Mouse (Mus musculus) liver, embryonic 12.5 days (tissue): Measurements from ENCODE around the gene Txndc12. TPM values are rescaled to one million over a fixed set of nuclear protein-coding genes. Genes with fewer than 3 reads are reported as not detected.

Source experiments
- ATAC-seq: fragments of 200-750 bp; cut with Nextera tagmentation; 2 replicates; pipeline ENCODE4 v1.8.0; 2017; ENCODE audit warnings: moderate number of reproducible peaks, mild to moderate bottlenecking, moderate library complexity
- H3K27ac ChIP-seq: fragments of 300-500 bp; sonication (generic); 2 replicates; pipeline ENCODE4 v1.5.1; 2016; ENCODE audit warnings: mild to moderate bottlenecking
- H3K27me3 ChIP-seq: fragments of 300-500 bp; sonication (generic); replicated peaks from 2 replicates; pipeline ENCODE4 v1.6.1; 2016; ENCODE audit warnings: mild to moderate bottlenecking, moderate library complexity
- H3K36me3 ChIP-seq: fragments of 300-500 bp; sonication (generic); 2 replicates; pipeline ENCODE4 v1.6.1; 2016; ENCODE audit warnings: mild to moderate bottlenecking, moderate library complexity
- H3K4me1 ChIP-seq: fragments of 300-500 bp; sonication (generic); 2 replicates; pipeline ENCODE4 v1.6.1; 2016
- H3K4me2 ChIP-seq: fragments of 300-500 bp; sonication (generic); 2 replicates; pipeline ENCODE4 v1.6.1; 2016; ENCODE audit warnings: mild to moderate bottlenecking, moderate library complexity
- H3K4me3 ChIP-seq: fragments of 300-500 bp; sonication (generic); 2 replicates; pipeline ENCODE4 v1.5.1; 2016; ENCODE audit warnings: mild to moderate bottlenecking, moderate library complexity
- H3K9ac ChIP-seq: fragments of 300-500 bp; sonication (generic); 2 replicates; pipeline ENCODE4 v1.6.1; 2016; ENCODE audit warnings: mild to moderate bottlenecking, moderate library complexity
- H3K9me3 ChIP-seq: fragments of 300-500 bp; sonication (generic); replicated peaks from 2 replicates; pipeline ENCODE4 v1.6.1; 2016; ENCODE audit warnings: mild to moderate bottlenecking, moderate library complexity
- WGBS: fragments of 180-500 bp; shearing (Covaris S2); methylation state at CpG from one replicate; pipeline ENCODE4 v1.1.7; 2016; ENCODE audit not compliant: insufficient replicate concordance; 5-methylcytosine and 5-hydroxymethylcytosine counted together
- polyA plus RNA-seq: library from polyadenylated mRNA; unstranded; fragments of >200 nt; fragmentation: Nextera tagmentation; extraction: Ambion mirVana; gene quantifications from 2 replicates; pipeline ENCODE4 v1.2.1, GENCODE M21; 2016

Txndc12 gene
- polyA plus RNA-seq, 1 experiment from 2014 or later = 33.6 TPM

DNA sequence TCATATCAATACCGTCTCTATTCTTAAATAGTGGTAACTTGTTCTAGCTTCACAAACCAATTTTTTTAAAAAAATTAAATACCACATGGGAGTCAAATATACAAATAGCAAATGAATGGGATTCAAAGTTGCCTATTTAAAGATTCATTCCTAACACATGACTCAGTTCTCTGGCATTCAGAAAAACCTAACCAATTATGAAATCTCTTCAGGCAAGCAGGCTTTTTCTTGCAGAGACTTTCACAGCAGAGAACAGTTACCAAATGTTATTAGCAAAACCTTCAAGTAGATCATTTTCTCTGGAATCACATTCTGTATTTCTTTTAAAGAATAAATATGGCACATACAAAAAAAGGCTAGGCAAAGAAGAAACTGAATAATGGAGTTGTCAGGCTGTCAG lies 3.7 kb upstream of the Txndc12 start:
- Histone ChIP-seq H3K9ac (no peak overlapping the region), H3K4me3 (no peak overlapping the region), H3K27me3 (no peaks in the 10 kb centered on the region), H3K9me3 (no peaks in the 10 kb centered on the region), H3K4me2 (no peak overlapping the region), H3K36me3 (peaks cover 43% of the 10 kb centered on the region), H3K27ac (no peak overlapping the region), H3K4me1 (peaks cover 28% of the 10 kb centered on the region)
- WGBS = 92% methylated on average over 1 of the region's 1 CpGs
- ATAC-seq = no peak

DNA sequence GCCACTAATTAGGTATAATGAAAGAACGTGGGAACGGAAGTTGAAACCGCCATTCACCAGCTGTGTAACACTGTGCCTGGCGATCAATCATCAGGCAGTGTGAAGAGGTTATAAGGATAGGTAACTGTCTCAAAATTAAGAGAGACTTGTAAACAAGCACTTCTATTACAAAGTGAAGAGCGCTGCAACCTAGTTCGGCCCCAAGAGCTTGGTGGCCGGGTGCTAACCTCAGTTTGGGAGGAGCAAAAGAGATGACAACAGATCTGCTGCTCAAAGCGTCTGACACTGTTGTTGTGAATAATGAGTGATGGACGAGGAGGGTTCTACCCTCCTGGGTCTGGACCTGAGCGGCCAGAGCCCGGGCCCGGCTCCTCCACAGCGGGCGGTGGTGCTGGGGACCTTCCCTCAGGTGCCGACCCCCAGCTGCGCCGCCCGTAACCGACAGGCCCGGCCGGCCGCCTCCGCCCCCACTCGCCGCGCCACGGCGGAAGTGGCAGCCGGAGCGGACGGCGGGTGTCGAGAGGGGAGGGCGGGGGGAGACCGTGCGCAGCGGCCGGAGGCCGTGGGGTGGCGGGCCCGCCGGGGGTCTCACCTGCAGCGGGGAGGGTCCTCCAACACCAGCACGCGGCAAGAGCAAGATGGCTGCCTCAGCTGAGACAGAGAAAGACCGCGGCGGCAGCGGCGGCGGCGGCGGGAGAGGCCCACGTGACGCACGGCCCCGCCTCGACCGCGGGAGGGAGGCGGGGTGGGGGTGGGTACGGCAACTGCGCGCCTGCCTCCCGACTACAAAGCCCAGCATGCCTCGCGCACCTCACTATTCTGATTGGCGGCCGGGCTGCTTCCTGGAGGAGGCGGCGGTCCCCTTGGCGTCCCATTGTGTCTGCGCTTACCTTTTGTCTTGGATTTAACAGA lies 1.2 kb upstream of the Txndc12 start, which contains the start of gene Btf3l4:
Btf3l4 (minus strand) TSS at position 699 of the 912 bp plus-strand sequence.
- peak; percentile 96 for ATAC-seq
- Histone ChIP-seq H3K4me1 (peaks cover 39% of the 10 kb centered on the region), H3K9me3 (no peaks in the 10 kb centered on the region), H3K4me3 (peak within 1 kb of the TSS; percentile 97), H3K36me3 (peaks cover 22% of the 10 kb centered on the region), H3K27me3 (no peaks in the 10 kb centered on the region), H3K9ac (peak within 1 kb of the TSS; percentile 97), H3K27ac (peak within 1 kb of the TSS; percentile 94), H3K4me2 (peak within 1 kb of the TSS; percentile 94)
- under 1% methylated on average over 61 of the region's 73 CpGs for WGBS

DNA sequence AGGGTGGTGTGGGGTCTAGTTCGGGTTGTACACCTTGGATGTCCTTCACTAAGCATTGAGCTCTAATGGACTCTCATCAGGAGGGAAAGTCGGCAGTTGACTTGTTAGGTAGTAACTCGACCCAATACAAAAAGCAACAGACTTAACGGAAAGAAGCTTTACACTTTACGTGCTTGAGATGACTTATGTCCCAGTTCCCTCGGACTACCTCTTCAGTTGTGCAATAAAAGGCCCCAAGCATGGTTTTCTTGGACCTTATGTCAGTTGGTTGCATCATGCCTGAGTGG lies 630 bp upstream of the Txndc12 start:
- no peak; the same call in 1 of the 2 replicates for ATAC-seq
- H3K4me1 ChIP-seq = peaks cover 39% of the 10 kb centered on the region
- peak overlapping the region; percentile 97 for H3K9ac ChIP-seq
- WGBS = under 1% methylated on average over 6 of the region's 6 CpGs
- H3K27ac ChIP-seq = peak overlapping the region; percentile 94
- peak overlapping the region; percentile 97 for H3K4me3 ChIP-seq
- no peaks in the 10 kb centered on the region for H3K27me3 ChIP-seq
- no peaks in the 10 kb centered on the region for H3K9me3 ChIP-seq
- H3K4me2 ChIP-seq = peak overlapping the region; percentile 94
- peaks cover 16% of the 10 kb centered on the region for H3K36me3 ChIP-seq

DNA sequence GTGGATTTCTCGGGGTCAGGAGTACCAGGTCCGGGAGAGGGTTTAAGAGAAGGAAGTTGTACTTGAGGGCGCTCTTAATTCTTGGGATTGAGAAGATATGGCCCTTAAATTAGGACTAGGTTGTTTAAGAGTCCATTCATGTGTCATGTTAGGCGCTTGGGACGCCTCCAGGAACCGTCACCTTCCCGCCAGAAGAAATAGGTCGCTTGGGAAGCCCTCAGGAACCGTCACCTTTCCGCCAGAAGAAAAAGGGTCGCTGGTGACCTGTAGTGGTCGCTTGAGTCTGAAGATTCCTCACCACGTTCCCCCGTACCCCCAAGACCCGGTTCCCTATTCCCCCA lies 540 bp downstream of the Txndc12 start:
- 2% methylated on average over 15 of the region's 15 CpGs for WGBS
- peak overlapping the region; percentile 94 for H3K27ac ChIP-seq
- H3K27me3 ChIP-seq = no peaks in the 10 kb centered on the region
- no peaks in the 10 kb centered on the region for H3K9me3 ChIP-seq
- peak overlapping the region; percentile 97 for H3K9ac ChIP-seq
- peaks cover 39% of the 10 kb centered on the region for H3K4me1 ChIP-seq
- H3K4me3 ChIP-seq = peak overlapping the region; percentile 97
- H3K36me3 ChIP-seq = peaks cover 5% of the 10 kb centered on the region
- peak overlapping the region; percentile 94 for H3K4me2 ChIP-seq
- no peak for ATAC-seq

DNA sequence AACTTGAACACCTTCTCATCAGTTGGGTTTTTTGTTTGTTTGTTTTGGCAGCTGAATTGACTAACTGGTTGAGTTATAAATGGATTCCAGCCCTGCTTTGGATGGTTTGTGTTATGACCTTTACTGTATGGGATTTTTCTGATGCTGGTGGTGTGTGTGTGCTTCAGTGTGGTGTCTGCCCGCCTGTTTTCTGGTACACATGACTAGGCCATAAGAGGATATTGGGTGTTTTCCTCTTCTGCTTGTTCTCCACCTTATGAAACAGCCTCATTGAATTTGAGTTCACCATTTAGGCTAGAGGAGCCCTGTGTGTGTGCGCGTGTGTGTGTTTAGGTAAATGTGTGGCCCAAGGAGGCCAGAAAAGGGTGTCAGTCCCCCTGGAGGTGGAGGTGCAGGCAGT lies 1.1 kb downstream of the Txndc12 start:
- Histone ChIP-seq H3K4me3 (peak overlapping the region; percentile 97), H3K36me3 (no peaks in the 10 kb centered on the region), H3K9me3 (no peaks in the 10 kb centered on the region), H3K9ac (peak overlapping the region; percentile 97), H3K27me3 (no peaks in the 10 kb centered on the region), H3K27ac (peak overlapping the region; percentile 94), H3K4me1 (peaks cover 39% of the 10 kb centered on the region), H3K4me2 (peak overlapping the region; percentile 94)
- no peak for ATAC-seq
- WGBS = 65% methylated on average over 3 of the region's 3 CpGs

DNA sequence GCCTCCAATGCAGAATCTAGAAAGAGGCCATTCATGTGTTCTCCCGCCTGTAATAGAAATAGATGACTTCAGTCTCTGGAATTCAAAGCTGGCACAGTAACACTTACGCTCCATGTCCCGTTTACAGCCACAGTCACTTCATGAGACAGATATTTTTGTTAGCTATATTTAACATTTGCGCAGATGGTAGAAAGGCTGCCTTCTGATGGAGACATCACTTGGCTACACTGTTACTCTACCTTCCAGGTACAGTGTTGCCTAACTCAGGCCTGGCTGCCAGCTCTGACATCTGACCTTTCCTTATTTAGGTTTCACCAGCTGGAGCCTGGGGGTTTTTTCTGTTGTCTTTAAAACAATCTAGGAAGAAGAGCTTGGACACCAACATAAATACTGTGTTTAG lies 3.6 kb downstream of the Txndc12 start:
- no peak overlapping the region for H3K27ac ChIP-seq
- no peak for ATAC-seq
- H3K4me2 ChIP-seq = no peak overlapping the region
- peaks cover 22% of the 10 kb centered on the region for H3K4me1 ChIP-seq
- H3K36me3 ChIP-seq = no peaks in the 10 kb centered on the region
- H3K27me3 ChIP-seq = no peaks in the 10 kb centered on the region
- H3K9me3 ChIP-seq = no peaks in the 10 kb centered on the region
- H3K4me3 ChIP-seq = no peak overlapping the region
- H3K9ac ChIP-seq = no peak overlapping the region
- 81% methylated on average over 4 of the region's 4 CpGs for WGBS

DNA sequence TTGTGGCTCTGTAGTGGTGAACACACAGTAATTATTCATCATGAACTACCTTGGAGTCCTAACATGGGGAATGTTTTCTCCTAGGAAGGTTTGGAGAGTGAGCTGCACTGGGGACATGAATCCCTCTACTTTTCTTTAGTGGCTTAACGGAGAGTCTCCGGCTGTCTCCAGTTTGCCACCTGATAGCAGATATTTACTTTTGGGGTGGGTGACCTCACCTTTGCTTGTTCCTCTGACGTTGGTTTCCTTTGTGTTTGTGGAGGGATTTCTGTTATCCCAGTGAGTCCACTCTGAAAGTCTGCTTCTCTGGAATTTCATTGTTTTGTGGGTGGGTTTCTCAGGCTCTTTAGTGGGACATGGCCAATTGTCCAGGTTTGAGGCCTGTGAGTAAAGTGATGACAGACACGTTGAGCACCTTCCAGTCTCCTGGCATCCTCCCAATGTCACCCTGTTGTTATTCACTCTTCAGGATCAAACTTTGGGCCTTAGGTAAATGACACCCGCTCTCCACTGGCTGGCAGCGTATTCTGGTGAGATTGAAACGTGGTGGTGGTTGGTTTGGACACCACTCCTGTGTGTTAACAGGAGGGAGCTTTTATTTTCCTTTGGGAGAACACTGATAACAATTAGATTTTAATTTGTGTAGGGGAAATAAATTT lies 7.6 kb downstream of the Txndc12 start:
- WGBS = 70% methylated on average over 7 of the region's 7 CpGs
- H3K4me3 ChIP-seq = no peak overlapping the region
- H3K4me1 ChIP-seq = peaks cover 14% of the 10 kb centered on the region
- no peak overlapping the region for H3K4me2 ChIP-seq
- H3K36me3 ChIP-seq = no peaks in the 10 kb centered on the region
- H3K9ac ChIP-seq = no peak overlapping the region
- H3K27ac ChIP-seq = no peak overlapping the region
- H3K27me3 ChIP-seq = no peaks in the 10 kb centered on the region
- H3K9me3 ChIP-seq = no peaks in the 10 kb centered on the region
- ATAC-seq = no peak

DNA sequence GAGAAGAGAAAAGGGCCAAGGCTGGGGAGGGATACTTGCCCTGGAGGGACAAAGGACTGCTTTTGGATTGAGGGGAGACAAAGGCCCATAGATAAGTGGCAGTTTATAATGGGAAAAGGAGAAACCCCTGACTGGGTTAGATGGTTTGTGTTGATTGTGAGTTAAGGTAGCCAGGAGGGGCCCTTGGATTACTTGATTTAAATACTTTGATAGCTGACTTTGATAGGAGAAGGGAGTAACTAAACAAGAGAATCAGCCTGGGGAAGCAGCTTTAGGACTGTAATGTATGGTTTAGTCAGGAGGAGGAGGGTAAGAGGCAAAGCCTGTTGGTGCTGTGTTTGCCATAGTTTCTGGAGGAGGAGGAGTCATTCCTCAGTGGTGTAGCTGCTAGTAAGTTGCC lies 8.9 kb downstream of the Txndc12 start:
- Histone ChIP-seq H3K4me3 (no peak overlapping the region), H3K27me3 (no peaks in the 10 kb centered on the region), H3K4me1 (peaks cover 16% of the 10 kb centered on the region), H3K9ac (0 out of 2 replicates have a peak overlapping the region, but pooled peaks have one; percentile 4), H3K36me3 (no peaks in the 10 kb centered on the region), H3K4me2 (no peak overlapping the region), H3K9me3 (no peaks in the 10 kb centered on the region), H3K27ac (no peak overlapping the region)
- no peak for ATAC-seq

DNA sequence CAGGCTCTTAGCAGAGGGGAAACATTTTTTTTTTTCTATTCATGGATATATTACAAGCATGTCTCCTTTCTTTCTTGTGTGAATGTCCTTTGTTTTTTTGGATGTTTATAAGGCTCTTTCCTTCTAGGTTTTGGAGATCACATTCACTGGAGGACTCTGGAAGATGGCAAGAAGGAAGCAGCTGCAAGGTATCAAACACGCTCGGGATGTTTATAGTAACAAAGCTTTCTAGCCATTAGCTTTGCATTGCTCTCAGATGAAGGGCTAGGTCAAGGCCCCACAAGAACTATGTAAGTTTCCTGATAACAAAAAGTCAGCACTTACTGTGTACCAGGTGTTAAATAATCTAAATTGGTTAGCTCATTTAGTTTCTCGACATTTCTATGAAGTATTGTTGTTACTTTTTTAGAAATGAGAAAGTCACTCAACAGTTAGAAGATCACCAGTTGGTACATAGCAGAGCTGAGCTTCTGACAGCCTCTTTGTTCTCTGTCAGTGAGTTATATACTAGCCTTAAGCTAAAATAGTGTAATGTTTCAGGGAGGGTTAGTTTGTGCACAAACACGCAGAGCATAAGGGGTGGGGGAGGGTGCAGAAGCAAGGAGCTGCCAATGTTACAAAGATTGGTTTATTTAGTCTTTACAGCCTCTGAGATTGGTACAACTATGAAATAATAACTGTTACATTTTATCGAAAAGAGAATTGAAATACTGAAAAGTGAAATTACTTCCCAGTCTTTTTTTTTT lies 11.6 kb downstream of the Txndc12 start:
- no peak overlapping the region for H3K4me2 ChIP-seq
- WGBS = 75% methylated on average over 5 of the region's 5 CpGs
- H3K27ac ChIP-seq = no peak overlapping the region
- no peaks in the 10 kb centered on the region for H3K27me3 ChIP-seq
- no peak for ATAC-seq
- H3K4me3 ChIP-seq = no peak overlapping the region
- 0 out of 2 replicates have a peak, but pooled peaks cover 8% of the 10 kb centered on the region for H3K36me3 ChIP-seq
- H3K9me3 ChIP-seq = no peaks in the 10 kb centered on the region
- peaks cover 35% of the 10 kb centered on the region for H3K4me1 ChIP-seq
- no peak overlapping the region for H3K9ac ChIP-seq

DNA sequence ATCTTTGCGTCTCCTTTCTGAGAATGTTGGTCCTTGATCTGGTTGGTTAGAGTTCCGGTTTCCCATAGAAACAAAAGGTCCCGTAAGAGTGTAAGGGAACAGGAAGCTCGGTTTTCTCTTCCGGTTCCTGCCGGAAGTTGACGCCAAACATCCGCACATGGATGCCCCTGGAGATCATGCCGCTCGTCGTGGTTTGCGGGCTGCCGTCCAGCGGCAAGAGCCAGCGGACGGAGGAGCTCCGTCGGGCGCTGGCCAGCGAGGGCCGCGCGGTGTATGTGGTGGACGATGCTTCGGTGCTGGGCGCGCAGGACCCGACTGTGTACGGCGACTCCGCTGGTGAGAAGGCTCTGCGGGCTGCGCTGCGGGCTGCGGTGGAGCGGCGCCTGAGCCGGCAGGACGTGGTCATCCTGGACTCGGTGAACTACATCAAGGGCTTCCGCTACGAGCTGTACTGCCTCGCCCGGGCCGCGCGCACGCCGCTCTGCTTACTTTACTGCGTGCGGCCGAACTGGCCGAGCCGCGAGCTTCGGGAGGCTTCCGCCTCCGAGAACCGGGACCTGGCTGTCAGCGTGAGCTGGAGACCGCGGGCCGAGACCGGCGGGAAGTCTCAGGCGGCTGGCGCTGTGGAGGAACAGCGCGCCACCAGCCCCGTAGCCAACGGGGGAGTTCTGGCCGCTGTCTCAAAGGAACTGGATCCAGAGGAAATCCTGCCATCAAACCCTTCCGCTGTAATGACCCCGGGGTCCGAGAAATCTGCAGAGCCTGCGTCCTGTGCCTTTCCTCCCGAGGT lies 13.5 kb downstream of the Txndc12 start, which contains the start of gene Kti12:
Kti12 (plus strand) TSS at position 71 of the 790 bp plus-strand sequence.
- Histone ChIP-seq H3K36me3 (0 out of 2 replicates have a peak, but pooled peaks cover 8% of the 10 kb centered on the region), H3K27ac (peak within 1 kb of the TSS; percentile 83), H3K4me1 (peaks cover 35% of the 10 kb centered on the region), H3K4me2 (peak within 1 kb of the TSS; percentile 91), H3K4me3 (peak within 1 kb of the TSS; percentile 89), H3K9me3 (no peaks in the 10 kb centered on the region), H3K9ac (peak within 1 kb of the TSS; percentile 87), H3K27me3 (no peaks in the 10 kb centered on the region)
- WGBS = under 1% methylated on average over 74 of the region's 77 CpGs
- peak; percentile 86 for ATAC-seq

DNA sequence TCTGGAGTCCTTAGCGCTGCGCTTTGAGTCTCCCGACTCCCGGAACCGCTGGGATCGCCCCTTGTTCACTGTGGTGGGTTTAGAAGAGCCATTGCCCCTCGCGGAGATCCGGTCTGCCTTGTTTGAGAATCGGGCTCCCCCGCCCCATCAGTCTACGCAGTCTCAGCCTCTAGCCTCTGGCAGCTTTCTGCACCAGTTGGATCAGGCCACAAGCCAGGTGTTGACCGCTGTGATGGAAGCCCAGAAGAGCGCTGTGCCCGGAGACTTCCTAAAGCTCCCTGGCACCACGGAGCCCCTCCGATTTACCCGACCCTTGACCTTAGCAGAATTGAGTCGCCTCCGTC lies 14.1 kb downstream of the Txndc12 start, which contains the start of gene A730015C16Rik:
A730015C16Rik (minus strand) TSS at position 115 of the 344 bp plus-strand sequence.
- peak within 1 kb of the TSS; percentile 91 for H3K4me2 ChIP-seq
- H3K27me3 ChIP-seq = no peaks in the 10 kb centered on the region
- WGBS = 4% methylated on average over 20 of the region's 20 CpGs
- no peaks in the 10 kb centered on the region for H3K9me3 ChIP-seq
- peak within 1 kb of the TSS; percentile 87 for H3K9ac ChIP-seq
- peak within 1 kb of the TSS; percentile 83 for H3K27ac ChIP-seq
- H3K4me3 ChIP-seq = peak within 1 kb of the TSS; percentile 89
- peak; percentile 34 for ATAC-seq
- H3K4me1 ChIP-seq = peaks cover 30% of the 10 kb centered on the region
- peaks cover 12% of the 10 kb centered on the region for H3K36me3 ChIP-seq
